Mouse (Mus musculus): Measurements from ENCODE around the gene Catsperg1.
A peak's percentile ranks its signal among the peaks of the same experiment; 100 is the strongest.
"Not testable (repeated sequence)": the region's sequence is repeated elsewhere in the genome, so short reads cannot be mapped to it uniquely, and the experiment has no call there.

Catsperg1 gene

DNA sequence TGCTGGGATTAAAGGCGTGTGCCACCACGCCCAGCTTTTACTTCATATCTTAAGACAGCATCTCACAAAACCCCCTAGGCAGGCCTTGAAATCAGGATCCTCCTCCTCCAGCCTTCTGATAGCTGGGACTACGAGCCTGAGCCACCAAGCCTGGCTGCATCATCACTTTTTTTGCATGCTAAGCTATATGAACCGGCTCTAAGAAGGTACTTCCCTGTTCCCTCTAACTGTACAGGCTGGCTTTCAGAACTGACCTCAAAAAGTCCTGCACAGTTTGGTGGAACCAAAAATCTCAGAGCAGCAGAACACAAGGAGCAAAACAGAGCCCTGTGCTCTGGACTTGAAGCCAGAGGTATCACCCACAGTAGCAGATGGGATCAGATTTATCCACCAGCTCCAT is 14.4 kb upstream of the Catsperg1 start:
- DNase-seq = no peak

DNA sequence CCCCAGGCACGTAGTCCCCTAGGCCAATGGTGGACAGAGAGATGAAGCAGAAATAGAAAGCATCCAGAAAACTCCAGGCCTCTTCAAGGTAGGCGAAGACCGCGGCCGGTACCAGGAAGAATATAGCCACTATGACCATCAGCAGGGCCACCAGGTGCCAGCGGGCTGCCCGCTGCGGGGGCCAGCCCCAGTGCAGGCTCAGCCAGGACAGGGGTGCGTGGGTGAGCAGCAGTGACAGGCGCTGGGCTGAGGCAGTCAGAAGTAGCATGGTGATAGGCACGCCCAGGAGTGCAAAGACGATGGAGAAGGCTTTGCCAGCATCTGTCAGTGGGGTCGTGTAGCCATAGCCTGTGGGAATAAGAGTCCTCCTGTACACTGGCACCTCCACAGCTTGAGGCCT is 11.7 kb upstream of the Catsperg1 start:
- DNase-seq = no peak

DNA sequence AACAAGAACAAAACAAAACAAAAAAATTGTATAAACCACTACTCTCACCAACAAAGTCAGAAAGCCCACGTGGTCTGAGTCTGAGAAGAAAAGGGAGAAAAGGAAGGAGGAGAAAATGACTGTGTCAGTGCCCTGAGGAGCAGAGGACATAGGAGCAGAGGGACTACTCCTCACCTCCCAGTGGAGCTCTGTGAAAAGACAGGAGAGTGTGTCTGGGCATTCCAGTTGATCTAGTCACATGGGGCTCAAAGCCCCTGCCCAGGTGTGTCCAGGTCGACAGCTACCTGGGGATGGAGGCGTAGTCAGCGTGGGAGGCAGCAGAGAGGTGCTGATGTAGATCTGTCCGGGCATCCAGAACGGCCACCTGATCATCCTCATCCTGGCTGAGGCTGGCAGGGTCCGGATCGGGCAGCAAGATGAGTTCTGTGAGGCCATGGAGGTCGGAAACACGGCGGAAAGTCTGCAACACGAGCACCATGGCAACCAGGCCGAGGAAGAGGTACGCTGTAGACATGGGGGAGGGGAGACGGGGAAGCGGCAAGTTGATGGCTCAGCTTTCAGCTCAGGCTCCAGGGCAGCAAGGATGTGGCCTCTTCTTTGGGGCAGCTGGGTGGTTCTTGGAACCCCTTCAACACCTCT is 11.0 kb upstream of the Catsperg1 start:
- DNase-seq = peak in 1 of 2 experiments; percentile 37

DNA sequence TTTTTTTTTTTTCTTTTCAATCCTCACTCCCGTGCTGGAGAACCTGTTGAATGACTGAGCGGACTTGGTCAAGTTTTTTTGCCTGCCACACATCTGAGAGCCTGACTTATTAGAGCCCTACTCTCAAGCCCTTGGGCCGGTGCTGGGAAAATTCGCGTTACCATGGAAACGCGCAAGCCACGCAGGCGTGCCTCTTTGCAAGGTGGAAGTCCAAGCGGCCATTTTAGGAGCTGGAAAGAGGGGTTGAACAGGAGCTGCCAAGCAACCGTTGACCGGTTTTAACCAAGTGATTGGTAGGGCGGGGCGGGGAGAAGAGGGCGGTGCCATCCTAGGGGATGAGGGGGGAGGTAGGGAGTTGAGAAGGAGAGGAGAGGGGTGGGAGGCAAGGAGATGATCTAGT is 1.0 kb upstream of the Catsperg1 start:
- DNase-seq = peak in 1 of 2 experiments; percentile 7

- DNase-seq = peak in 1 of 2 experiments; percentile 12
These were observed 401 bp upstream of the Catsperg1 start for GRCm38 (mm10) chr7:29214236-29214635.

DNA sequence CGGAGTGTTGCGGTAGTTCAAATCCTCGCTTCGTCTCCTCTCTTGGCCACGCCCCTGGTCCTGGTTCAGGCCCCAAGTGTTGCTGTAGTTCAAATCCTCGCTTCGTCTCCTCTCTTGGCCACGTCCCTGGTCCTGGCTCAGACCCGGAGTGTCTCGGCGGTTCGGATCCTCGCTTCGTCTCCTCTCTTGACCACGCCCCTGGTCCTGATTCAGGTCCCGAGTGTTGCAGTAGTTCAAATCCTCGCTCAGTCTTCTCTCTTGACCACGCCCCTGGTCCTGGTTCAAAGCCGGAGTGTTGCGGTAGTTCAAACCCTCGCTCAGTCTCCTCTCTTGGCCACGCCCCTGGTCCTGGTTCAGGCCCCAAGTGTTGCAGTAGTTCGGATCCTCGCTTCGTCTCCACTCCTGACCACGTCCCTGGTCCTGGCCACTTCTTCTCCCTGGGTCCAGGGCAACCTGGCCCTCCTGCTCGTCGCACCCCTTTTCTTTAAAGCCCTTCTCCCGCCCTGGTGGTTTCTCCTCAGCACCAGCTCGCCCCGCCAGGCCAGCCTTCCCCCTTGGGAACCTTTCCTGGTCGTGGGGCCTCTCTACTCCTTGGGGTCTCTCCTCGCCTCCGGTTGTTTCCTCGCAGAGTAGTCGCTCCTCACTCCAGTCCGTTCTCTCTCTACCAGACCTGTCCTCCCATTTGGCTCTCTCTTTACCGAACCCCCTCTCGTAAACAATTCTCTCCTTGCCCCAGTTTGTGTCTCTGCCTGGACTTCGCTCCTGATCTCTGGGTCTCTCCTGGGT is 867 bp downstream of the Catsperg1 start:
- DNase-seq = peak in 1 of 2 experiments; percentile 4

- DNase-seq = peak; percentile 25 to 49
These were observed 1.6 kb downstream of the Catsperg1 start for GRCm38 (mm10) chr7:29212199-29212765.

DNA sequence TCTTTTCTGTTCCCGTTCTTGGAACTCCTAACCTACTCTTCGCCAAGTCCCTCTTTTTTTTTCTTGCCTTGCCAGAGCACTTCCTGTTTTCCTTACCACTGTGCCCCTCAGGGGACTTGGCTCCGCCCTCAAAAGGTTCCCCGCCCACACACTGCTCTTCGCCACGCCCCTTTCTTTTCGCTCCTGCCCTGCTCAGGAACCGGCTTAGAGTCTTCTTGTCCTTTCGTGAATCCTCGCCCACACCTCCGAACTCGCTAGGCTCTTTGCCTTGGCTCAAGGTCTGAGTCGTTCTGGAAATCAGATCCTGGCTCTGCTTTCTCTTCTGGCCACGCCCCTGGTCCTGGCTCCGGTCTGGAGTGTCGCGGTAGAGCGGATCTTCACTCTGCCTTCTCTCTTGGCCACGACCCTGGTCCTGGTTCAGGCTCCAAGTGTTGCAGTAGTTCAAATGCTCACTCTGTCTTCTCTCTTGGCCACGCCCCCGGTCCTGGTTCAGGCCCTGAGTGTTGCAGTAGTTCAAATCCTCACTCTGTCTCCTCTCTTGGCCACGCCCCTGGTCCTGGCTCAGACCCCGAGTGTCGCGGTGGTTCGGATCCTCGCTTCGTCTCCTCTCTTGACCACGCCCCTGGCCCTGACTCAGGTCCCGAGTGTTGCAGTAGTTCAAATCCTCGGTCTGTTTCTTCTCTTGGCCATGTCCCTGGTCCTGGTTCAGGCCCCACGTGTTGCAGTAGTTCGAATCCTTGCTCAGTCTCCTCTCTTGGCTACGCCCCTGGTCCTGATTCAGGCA is 2.2 kb downstream of the Catsperg1 start:
- DNase-seq = peak; percentile 88 to 93

DNA sequence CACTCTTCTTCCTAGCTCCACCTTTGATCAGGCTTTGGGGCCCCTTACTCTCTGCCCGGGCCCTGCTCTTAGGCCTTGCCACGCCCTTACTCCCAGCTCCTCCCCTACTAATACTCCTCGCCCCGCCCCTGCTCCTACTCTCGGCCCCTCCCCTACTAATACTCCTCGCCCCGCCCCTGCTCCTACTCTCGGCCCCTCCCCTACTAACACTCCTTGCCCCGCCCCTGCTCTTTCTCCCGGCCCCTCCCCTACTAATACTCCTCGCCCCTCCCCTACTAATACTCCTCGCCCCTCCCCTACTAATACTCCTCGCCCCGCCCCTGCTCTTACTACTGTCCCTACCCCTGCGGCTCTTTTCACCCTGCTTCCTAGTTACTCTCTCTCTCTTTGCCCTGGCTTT is 2.8 kb downstream of the Catsperg1 start:
- DNase-seq = peak; percentile 70 to 78

- no peak for DNase-seq
These were observed 11.3 kb downstream of the Catsperg1 start for GRCm38 (mm10) chr7:29202577-29202976.

- not testable (repeated sequence) for DNase-seq
These were observed 19.6 kb downstream of the Catsperg1 start for GRCm38 (mm10) chr7:29194230-29194629.

GRCm38 (mm10) chr7:29181323-29181722 is 32.5 kb downstream of the Catsperg1 start:
- not testable (repeated sequence) for DNase-seq

GRCm38 (mm10) chr7:29180854-29181236 is 33.0 kb downstream of the Catsperg1 start:
- no peak for DNase-seq

GRCm38 (mm10) chr7:29180077-29180853 is 33.6 kb downstream of the Catsperg1 start, which contains the start of gene Psmd8:
TSS of gene Psmd8 (minus strand) at chr7:29180701.
- peak; percentile 96 to 98 for DNase-seq

- DNase-seq = no peak
These were observed 34.5 kb downstream of the Catsperg1 start for GRCm38 (mm10) chr7:29179323-29179722.

DNA sequence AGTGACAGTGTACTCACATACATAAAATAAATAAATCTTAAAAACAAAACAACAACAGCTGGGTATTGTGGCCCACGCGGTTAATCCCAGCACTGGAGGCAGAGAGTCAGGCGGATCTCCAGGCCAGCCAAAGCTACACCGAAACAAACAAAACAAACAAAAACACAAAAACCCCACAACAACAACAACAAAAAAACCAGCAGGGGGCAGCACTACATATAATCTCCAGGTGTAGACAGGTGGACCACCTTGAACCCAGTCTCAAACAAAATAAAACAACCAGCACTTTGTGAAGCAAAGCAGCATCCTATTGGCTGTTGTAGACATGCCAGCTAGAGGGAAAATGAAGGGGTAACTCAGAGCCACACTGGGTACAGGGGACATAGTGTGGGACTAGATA is 35.7 kb downstream of the Catsperg1 start:
- DNase-seq = no peak

GRCm38 (mm10) chr7:29172390-29173016 is 41.3 kb downstream of the Catsperg1 start:
- DNase-seq = peak in 1 of 2 experiments; percentile 18

DNA sequence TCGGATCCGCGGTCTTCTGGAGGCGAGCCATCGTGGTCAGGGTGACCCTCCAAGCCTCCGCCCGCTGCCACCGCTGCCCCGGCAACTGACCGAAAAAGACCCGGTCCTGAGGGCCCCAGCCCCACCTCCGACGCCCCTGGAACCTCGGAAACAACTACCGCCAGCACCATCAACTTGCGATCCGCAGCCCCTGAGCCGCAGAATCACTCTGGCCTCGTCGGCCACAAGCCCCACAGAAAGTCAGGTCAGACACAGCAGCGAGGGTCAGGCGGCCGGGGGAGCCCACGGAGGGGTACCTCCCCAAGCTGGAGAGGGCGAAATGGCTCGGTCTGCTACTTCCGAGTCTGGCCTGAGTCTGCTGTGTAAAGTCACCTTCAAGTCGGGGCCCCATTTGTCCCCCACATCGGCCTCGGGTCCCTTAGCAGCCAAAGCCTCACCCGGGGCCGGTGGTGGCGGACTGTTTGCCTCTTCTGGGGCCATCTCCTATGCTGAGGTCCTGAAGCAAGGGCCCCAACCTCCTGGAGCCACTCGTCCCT is 42.2 kb downstream of the Catsperg1 start:
- DNase-seq = peak; percentile 35 to 39

- DNase-seq = peak; percentile 41 to 48
These were observed 42.9 kb downstream of the Catsperg1 start for GRCm38 (mm10) chr7:29170755-29171561.

DNA sequence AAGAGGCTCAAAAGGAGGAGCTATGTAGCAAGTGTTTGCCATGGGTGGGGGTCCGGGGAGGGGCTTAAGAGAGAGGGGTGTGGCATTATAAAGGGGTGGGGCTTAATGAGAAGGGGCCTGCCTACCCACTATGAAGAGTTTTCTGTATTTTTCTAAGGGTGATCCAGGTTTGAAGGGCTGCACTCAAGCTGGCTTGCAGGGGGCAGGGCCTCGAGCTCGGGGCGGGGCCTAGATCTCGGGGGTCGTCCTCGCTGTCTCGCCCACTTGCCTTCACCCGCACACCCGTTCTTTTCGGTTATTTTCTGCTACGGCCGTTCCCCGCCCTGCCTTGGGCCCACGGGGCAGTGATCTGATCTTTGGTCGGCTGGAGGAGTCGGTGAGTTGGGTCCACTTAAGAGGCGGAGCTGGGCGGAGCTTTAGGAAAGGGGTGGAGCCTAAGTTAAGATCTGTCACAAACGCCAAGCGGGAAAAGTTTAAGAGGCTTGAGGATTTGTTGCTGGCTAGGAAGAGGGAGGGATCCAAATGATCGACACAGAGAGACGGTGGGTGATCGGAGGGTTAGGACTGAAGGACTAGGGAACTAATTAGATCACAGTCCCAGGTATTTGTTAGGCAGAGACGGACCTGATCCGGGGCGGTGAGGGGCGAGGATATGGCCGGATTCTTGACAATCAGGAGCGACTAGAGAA is 43.6 kb downstream of the Catsperg1 start, which contains the start of the genes Ggn and Spred3:
TSS of gene Ggn (plus strand) at position 145 of the 689 bp plus-strand sequence.
TSS of gene Spred3 (minus strand) at position 346 of the 689 bp plus-strand sequence.
- DNase-seq = peak; percentile 89 to 93

Measured in kidney, postnatal 4 days (tissue).